In genomic region chr15:78447746-78448535, GRCm38 (mm10) we compare ENCODE assay signal across 8 mouse cellular contexts. TPM values are rescaled to one million over a fixed set of nuclear protein-coding genes. Genes with fewer than 3 reads are reported as not detected.
DNase-seq lines count a peak whose midpoint lies in the region; ATAC-seq and TF ChIP-seq lines count a peak whose summit lies in the region.

No protein-coding gene starts in this region.

- H3K4me2 ChIP-seq in embryonic facial prominence, embryonic 14.5 days (ENCODE audit: low read depth, low read length) = peak overlapping the region; percentile 59
- H3K4me2 ChIP-seq in limb, embryonic 13.5 days (replicated peaks) = peak overlapping the region; percentile 71
- H3K4me2 ChIP-seq in midbrain, embryonic 15.5 days = peak overlapping the region; percentile 55

- H3K4me3 ChIP-seq in bone marrow, adult 2 months (replicated peaks; ENCODE audit: control insufficient read depth, low read depth, low read length) = peak overlapping the region; percentile 79
- peak overlapping the region; percentile 28 for H3K4me3 ChIP-seq in embryonic facial prominence, embryonic 14.5 days (ENCODE audit: low read depth, low read length)
- H3K4me3 ChIP-seq in limb, embryonic 13.5 days = peak overlapping the region; percentile 40
- peak overlapping the region; percentile 27 for H3K4me3 ChIP-seq in midbrain, embryonic 15.5 days

- H3K27me3 ChIP-seq in embryonic facial prominence, embryonic 14.5 days (replicated peaks; ENCODE audit: control insufficient read depth, insufficient read depth, low read length) = no peaks in the 10 kb centered on the region
- H3K27me3 ChIP-seq in limb, embryonic 13.5 days = no peaks in the 10 kb centered on the region
- no peaks in the 10 kb centered on the region for H3K27me3 ChIP-seq in midbrain, embryonic 15.5 days (replicated peaks)

- DNase-seq in 416B (ENCODE audit: low read depth) = peak; percentile 91
- DNase-seq in embryonic facial prominence, embryonic 14.5 days (ENCODE audit: low spot score) = peak; percentile 96
- DNase-seq in heart, adult 8-10 months (ENCODE audit: low spot score) = peak; percentile 96
- DNase-seq in kidney, adult 8-10 months = peak; percentile 89 to 96
- peak; percentile 73 to 95 for DNase-seq in spleen, adult 18-20 months

- H3K27ac ChIP-seq in bone marrow, adult 2 months (ENCODE audit: control insufficient read depth, insufficient read depth, low read depth, low read length, poor library complexity) = no peak overlapping the region
- H3K27ac ChIP-seq in embryonic facial prominence, embryonic 14.5 days (replicated peaks; ENCODE audit: low read depth, low read length) = peak overlapping the region; percentile 90
- peak overlapping the region; percentile 79; the same call in 1 of the 2 replicates for H3K27ac ChIP-seq in limb, embryonic 13.5 days
- peak overlapping the region; percentile 71 for H3K27ac ChIP-seq in midbrain, embryonic 15.5 days

- H3K9ac ChIP-seq in embryonic facial prominence, embryonic 14.5 days (ENCODE audit: low read depth, low read length) = peak overlapping the region; percentile 36
- peak overlapping the region; percentile 58 for H3K9ac ChIP-seq in limb, embryonic 13.5 days
- peak overlapping the region; percentile 40; the same call in 1 of the 2 replicates for H3K9ac ChIP-seq in midbrain, embryonic 15.5 days

- ATAC-seq in embryonic facial prominence, embryonic 14.5 days (ENCODE audit: low read depth) = peak; percentile 68
- peak; percentile 67; the same call in 1 of the 2 replicates for ATAC-seq in limb, embryonic 13.5 days (ENCODE audit: low FRiP score, low read depth)
- ATAC-seq in midbrain, embryonic 15.5 days (replicated peaks) = peak; percentile 32; the same call in 1 of the 2 replicates

- no peak for TF ChIP-seq POLR2A in bone marrow, adult 2 months (IDR thresholded peaks at IDR 0.05; ENCODE audit: borderline replicate concordance, control insufficient read depth, low read depth, low read length)

- no peaks in the 10 kb centered on the region; the same call in 1 of the 2 replicates for H3K4me1 ChIP-seq in bone marrow, adult 2 months (ENCODE audit: control insufficient read depth, insufficient read depth, low read length)
- H3K4me1 ChIP-seq in embryonic facial prominence, embryonic 14.5 days (ENCODE audit: control insufficient read depth, insufficient read depth, low read length) = no peaks in the 10 kb centered on the region
- peaks cover 11% of the 10 kb centered on the region; the same call in 1 of the 2 replicates for H3K4me1 ChIP-seq in limb, embryonic 13.5 days
- H3K4me1 ChIP-seq in midbrain, embryonic 15.5 days = peaks cover 9% of the 10 kb centered on the region

- peak; percentile 87 for TF ChIP-seq CTCF in bone marrow, adult 2 months (IDR thresholded peaks at IDR 0.05; ENCODE audit: control insufficient read depth, insufficient read depth, low read length)

- WGBS in bone marrow, adult 2 months = under 1% methylated on average over 22 of the region's 22 CpGs
- WGBS in embryonic facial prominence, embryonic 14.5 days = under 1% methylated on average over 22 of the region's 22 CpGs
- 1% methylated on average over 22 of the region's 22 CpGs for WGBS in limb, embryonic 13.5 days
- WGBS in midbrain, embryonic 15.5 days = under 1% methylated on average over 22 of the region's 22 CpGs

- no peaks in the 10 kb centered on the region for H3K9me3 ChIP-seq in embryonic facial prominence, embryonic 14.5 days (ENCODE audit: control insufficient read depth, low read length)
- no peaks in the 10 kb centered on the region for H3K9me3 ChIP-seq in limb, embryonic 13.5 days
- no peaks in the 10 kb centered on the region for H3K9me3 ChIP-seq in midbrain, embryonic 15.5 days

- no peaks in the 10 kb centered on the region for H3K36me3 ChIP-seq in embryonic facial prominence, embryonic 14.5 days (ENCODE audit: control insufficient read depth, insufficient read depth, low read length)
- H3K36me3 ChIP-seq in limb, embryonic 13.5 days = no peaks in the 10 kb centered on the region
- no peaks in the 10 kb centered on the region for H3K36me3 ChIP-seq in midbrain, embryonic 15.5 days (replicated peaks)

RNA-seq across cellular contexts. Expression of gene Kctd17, which starts 19.6 kb away (rescaled TPM):
- 14.7 and 14.8 TPM in 2 replicates for polyA plus RNA-seq in bone marrow, adult 2 months (2011; ENCODE audit: insufficient read depth, insufficient read length, low replicate concordance, missing spikeins)
- polyA plus RNA-seq in embryonic facial prominence, embryonic 14.5 days (2014; fragmentation: Nextera tagmentation; extraction: Ambion mirVana) = 46.9 and 54.1 TPM in 2 replicates
- total RNA-seq in heart, adult 8-10 months (2022) = 10 to 100 TPM; 17.9 to 26.9 (median 20.2) TPM
- polyA plus RNA-seq in limb, embryonic 13.5 days (2015; fragmentation: Nextera tagmentation; extraction: Ambion mirVana) = 45.0 and 48.3 TPM in 2 replicates
- polyA plus RNA-seq in midbrain, embryonic 15.5 days (2015; fragmentation: Nextera tagmentation; extraction: Ambion mirVana) = 162 and 163 TPM in 2 replicates

RNA-seq across cellular contexts. Expression of gene Tmprss6, which starts 20.5 kb away (rescaled TPM):
- polyA plus RNA-seq in bone marrow, adult 2 months (2011; ENCODE audit: insufficient read depth, insufficient read length, low replicate concordance, missing spikeins) = 0.47 TPM in 1 of 2 replicates, not detected in the other
- polyA plus RNA-seq in embryonic facial prominence, embryonic 14.5 days (2014; fragmentation: Nextera tagmentation; extraction: Ambion mirVana) = 1.1 and 1.5 TPM in 2 replicates
- not detected for total RNA-seq in heart, adult 8-10 months (2022)
- 0.13 and 0.81 TPM in 2 replicates for polyA plus RNA-seq in limb, embryonic 13.5 days (2015; fragmentation: Nextera tagmentation; extraction: Ambion mirVana)
- polyA plus RNA-seq in midbrain, embryonic 15.5 days (2015; fragmentation: Nextera tagmentation; extraction: Ambion mirVana) = 0.28 and 0.61 TPM in 2 replicates

RNA-seq across cellular contexts. Expression of gene Mpst, which starts 41.7 kb away (rescaled TPM):
- 49.5 and 50.1 TPM in 2 replicates for polyA plus RNA-seq in bone marrow, adult 2 months (2011; ENCODE audit: insufficient read depth, insufficient read length, low replicate concordance, missing spikeins)
- polyA plus RNA-seq in embryonic facial prominence, embryonic 14.5 days (2014; fragmentation: Nextera tagmentation; extraction: Ambion mirVana) = 3.0 and 3.5 TPM in 2 replicates
- 10 to 100 TPM; 42.1 to 52.4 (median 44.2) TPM for total RNA-seq in heart, adult 8-10 months (2022)
- 1.6 TPM in 2 replicates for polyA plus RNA-seq in limb, embryonic 13.5 days (2015; fragmentation: Nextera tagmentation; extraction: Ambion mirVana)
- 4.3 and 5.3 TPM in 2 replicates for polyA plus RNA-seq in midbrain, embryonic 15.5 days (2015; fragmentation: Nextera tagmentation; extraction: Ambion mirVana)

RNA-seq across cellular contexts. Expression of gene Tst, which starts 42.2 kb away (rescaled TPM):
- polyA plus RNA-seq in bone marrow, adult 2 months (2011; ENCODE audit: insufficient read depth, insufficient read length, low replicate concordance, missing spikeins) = 14.5 and 23.8 TPM in 2 replicates
- 35.0 and 39.1 TPM in 2 replicates for polyA plus RNA-seq in embryonic facial prominence, embryonic 14.5 days (2014; fragmentation: Nextera tagmentation; extraction: Ambion mirVana)
- 10 to 100 TPM; 20.3 to 25.0 (median 21.6) TPM for total RNA-seq in heart, adult 8-10 months (2022)
- 5.6 and 7.3 TPM in 2 replicates for polyA plus RNA-seq in limb, embryonic 13.5 days (2015; fragmentation: Nextera tagmentation; extraction: Ambion mirVana)
- polyA plus RNA-seq in midbrain, embryonic 15.5 days (2015; fragmentation: Nextera tagmentation; extraction: Ambion mirVana) = 11.5 and 15.6 TPM in 2 replicates

RNA-seq across cellular contexts. Expression of gene Il2rb, which starts 47.1 kb away (rescaled TPM):
- 3.9 and 7.6 TPM in 2 replicates for polyA plus RNA-seq in bone marrow, adult 2 months (2011; ENCODE audit: insufficient read depth, insufficient read length, low replicate concordance, missing spikeins)
- 0.42 and 0.55 TPM in 2 replicates for polyA plus RNA-seq in embryonic facial prominence, embryonic 14.5 days (2014; fragmentation: Nextera tagmentation; extraction: Ambion mirVana)
- under 1 TPM; 0.13 to 0.57 (median 0.34) TPM for total RNA-seq in heart, adult 8-10 months (2022)
- 0.22 and 0.24 TPM in 2 replicates for polyA plus RNA-seq in limb, embryonic 13.5 days (2015; fragmentation: Nextera tagmentation; extraction: Ambion mirVana)
- polyA plus RNA-seq in midbrain, embryonic 15.5 days (2015; fragmentation: Nextera tagmentation; extraction: Ambion mirVana) = 0.05 TPM in 1 of 2 replicates, not detected in the other

Comparison
In these comparisons a context has a peak if more than half of its experiments do, and no peak if none do; other contexts are left out.
1. H3K4me3 ChIP-seq: peak in every context shown above with its lines; median percentile 79 in bone marrow, adult 2 months; 40 in limb, embryonic 13.5 days; 28 in embryonic facial prominence, embryonic 14.5 days; 27 in midbrain, embryonic 15.5 days.